Mouse (Mus musculus) cortical plate, adult 2 months (tissue): ENCODE measurements at regions not wholly inside any gene's neighbourhood (a gene's known extent, or its start where the extent isn't known, plus 50 kb on each side); places are given as distances from the start of the nearest gene placed in this dataset.
"Not testable (repeated sequence)": the region's sequence is repeated elsewhere in the genome, so short reads cannot be mapped to it uniquely, and the experiment has no call there.

ENCODE experiments used
- CTCF ChIP-seq: fragments of 200-500 bp; IDR thresholded peaks from 2 replicates; pipeline ENCODE4 v1.5.1; 2011; ENCODE audit warnings: mild to moderate bottlenecking, control low read depth, low read length; ENCODE audit not compliant: insufficient read depth; ENCODE audit errors: extremely low read depth
- POLR2A ChIP-seq: fragments of 200-500 bp; IDR thresholded peaks from 2 replicates; pipeline ENCODE4 v1.6.1; 2011; ENCODE audit warnings: mild to moderate bottlenecking, low read length, control low read depth; ENCODE audit not compliant: insufficient read depth; ENCODE audit errors: extremely low read depth

DNA sequence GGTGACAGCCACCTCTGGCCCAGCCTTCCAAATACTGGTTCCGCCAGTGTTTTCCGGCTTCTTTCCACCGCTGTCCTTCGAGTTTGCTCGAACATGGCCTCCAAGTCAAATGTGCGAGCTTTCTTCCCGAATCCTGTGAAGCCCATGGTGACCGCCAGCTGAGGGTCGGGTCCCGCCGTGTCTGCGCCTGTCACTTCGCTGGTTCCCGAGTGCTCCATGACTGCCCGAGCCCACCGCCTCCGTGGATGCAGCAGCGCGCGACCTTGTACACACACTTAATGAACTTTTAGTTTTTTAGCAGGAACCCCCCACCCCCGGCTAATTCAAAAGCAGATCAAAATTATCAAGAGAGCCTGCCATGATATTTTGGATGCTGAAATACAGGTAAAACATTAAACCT lies 153.2 kb upstream of the Pmfbp1 start:
- not testable (repeated sequence) for TF ChIP-seq CTCF, POLR2A
